Mouse (Mus musculus) liver, adult 2 months (tissue): ENCODE results near the gene Galt.
"Not testable (repeated sequence)": the region's sequence is repeated elsewhere in the genome, so short reads cannot be mapped to it uniquely, and the experiment has no call there.

Source experiments
- CTCF ChIP-seq: fragments of 200-500 bp; IDR thresholded peaks from 2 replicates; pipeline ENCODE4 v1.5.1; 2011; ENCODE audit warnings: low read depth, low read length, control low read depth
- POLR2A ChIP-seq: fragments of 200-500 bp; IDR thresholded peaks from 2 replicates; pipeline ENCODE4 v1.6.1; 2011; ENCODE audit warnings: low read length, control low read depth; ENCODE audit not compliant: insufficient read depth; ENCODE audit errors: extremely low read depth

DNA sequence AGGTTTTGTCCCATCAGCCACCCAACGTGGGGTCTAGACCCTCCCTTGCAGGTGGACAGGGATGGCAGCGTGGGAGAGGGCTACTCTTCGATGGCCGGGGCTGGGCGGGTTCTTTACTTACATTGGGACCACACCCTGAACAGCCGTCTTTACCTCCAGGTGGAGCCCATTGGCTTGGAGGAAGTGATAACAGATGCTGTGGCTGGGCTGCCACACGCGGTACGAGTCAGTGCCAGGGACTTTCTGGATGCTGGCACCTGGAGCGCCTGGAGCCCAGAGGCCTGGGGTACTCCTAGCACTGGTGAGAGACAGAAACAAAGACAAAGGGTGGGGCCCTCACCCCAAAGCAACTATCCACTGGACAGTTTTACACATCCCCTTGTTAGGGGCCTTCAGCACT lies 12.3 kb downstream of the Galt start:
- TF ChIP-seq POLR2A, CTCF: not testable (repeated sequence)
